Mouse (Mus musculus) left cerebral cortex, postnatal 36 days (tissue): ENCODE results near the gene Myo1d. TPM values are rescaled to one million over a fixed set of nuclear protein-coding genes. Genes with fewer than 3 reads are reported as not detected.
A peak's percentile ranks its signal among the peaks of the same experiment; 100 is the strongest.

Experiments used
- DNase-seq, 2 experiments: peaks; one replicate each; pipeline ENCODE4 v3.0.0; 2021 to 2022; ENCODE audit warnings: low spot score in 2 of 2, mixed read lengths in 1 of 2
- intact Hi-C: fragments of 180-260 bp; cut with DNase I; formaldehyde crosslinking; loops from one replicate; pipeline ENCODE4 v1.15.1; 2025
- total RNA-seq, 2 experiments: library from RNA; stranded (reverse); gene quantifications; 2 replicates each; pipeline ENCODE4 v1.2.3; 2021

Gene Myo1d
- total RNA-seq, 2 experiments from 2014 or later, result 6.5 to 7.0 TPM

- no peak for DNase-seq
- intact Hi-C loops, result loop anchor here (5.0 kb wide), 1 partner anchor 34 kb away; no protein-coding TSS in a partner anchor
These were observed 263.9 kb downstream of the Myo1d start for GRCm38 (mm10) chr11:80515895-80516294.

DNA sequence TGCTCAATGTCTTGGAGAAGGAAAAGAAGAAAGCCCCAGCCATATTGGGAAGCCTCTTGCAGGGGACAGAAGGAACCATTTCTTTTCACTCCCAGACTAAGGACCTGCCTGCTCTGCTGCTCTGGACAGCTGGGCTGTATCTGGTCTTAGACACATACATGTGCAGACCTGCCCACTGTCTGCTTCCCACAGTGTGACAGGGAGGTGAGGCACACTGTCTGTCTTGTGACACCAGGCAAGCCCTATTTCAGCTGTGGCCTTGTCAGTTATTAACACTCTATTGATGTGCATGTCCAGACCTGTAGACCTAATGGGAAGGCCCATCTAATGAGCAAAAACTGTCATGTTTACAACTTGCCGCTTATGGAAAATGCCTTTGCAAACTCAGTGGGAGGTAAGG is 264.5 kb downstream of the Myo1d start:
- intact Hi-C loops, result loop anchor here (5.0 kb wide), 1 partner anchor 33 kb away; no protein-coding TSS in a partner anchor
- no peak for DNase-seq

DNA sequence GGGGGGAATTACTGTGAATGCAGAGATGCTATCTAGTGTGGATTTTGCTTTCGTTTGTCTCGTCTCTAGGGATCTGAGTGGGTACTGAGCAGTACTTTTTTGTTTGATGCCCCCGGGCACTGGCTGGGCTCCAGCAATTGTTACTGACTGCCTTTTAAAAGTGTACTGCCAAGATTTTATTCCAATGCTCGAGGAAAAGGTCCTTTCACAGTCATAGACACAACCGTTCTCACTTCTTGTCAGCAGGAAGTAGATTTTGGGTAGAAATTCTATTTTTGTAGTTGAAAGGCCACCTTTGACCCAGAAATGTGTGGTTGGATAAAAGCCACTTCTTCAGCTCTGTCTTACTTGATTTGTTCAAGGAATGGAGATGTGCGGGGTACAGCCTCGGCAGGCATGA is 266.0 kb downstream of the Myo1d start:
- intact Hi-C loops, result no loop called here
- no peak for DNase-seq

DNA sequence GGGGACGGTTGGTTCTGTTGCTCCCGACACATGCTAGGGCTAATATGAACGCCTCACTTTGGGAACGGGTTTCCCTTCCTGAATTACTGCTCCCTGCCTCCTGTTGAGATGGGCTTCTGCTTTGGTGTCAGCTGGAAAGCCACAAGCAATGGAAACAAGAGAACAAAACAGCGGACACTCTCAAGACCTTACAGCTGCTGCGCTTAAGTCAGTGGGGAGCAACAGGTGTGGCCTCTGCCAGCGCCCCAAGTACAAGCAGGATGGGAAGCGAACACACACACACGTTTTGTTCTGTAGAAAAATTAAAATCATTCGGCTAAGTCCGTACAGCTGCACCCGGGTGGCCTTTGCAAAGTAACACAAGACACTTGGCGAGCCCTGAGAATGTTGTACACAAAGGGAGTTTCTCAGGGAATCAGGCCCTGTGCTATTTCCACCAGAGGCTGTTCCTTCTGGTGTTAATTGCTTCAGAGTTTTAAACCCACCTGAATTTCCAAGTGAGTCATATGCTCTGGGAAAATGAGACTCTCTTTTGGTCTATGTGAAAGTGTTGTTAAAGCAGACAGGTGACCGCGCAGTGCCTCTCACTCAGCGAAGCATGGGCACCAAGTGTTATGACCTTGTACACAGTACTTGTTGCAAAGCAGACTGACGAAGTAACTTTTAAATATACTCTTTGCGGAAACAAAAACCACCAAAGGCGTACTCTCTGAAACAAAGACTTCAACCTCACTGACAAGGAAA is 267.3 kb downstream of the Myo1d start:
- DNase-seq, result no peak
- intact Hi-C loops, result no loop called here

DNA sequence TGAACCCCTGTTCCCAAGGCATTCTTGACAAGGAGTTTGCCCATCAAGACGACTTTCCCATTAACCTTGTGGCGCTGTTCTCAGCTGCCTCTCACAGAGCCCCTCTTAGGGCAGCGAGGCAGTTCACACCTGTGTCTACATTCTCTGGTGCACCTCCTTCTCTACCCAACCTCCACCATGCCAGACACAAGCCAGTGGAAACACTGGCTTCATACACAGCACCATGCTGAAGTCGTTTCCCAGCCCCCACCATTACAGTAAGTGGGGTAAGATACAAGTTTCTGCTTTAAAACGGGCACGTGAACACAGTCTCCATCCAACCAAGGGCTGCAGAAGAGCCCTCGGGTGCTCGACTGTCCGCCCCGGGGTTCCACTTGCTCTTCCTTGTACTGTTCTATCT is 269.7 kb downstream of the Myo1d start:
- intact Hi-C loops, result no loop called here
- no peak for DNase-seq

DNA sequence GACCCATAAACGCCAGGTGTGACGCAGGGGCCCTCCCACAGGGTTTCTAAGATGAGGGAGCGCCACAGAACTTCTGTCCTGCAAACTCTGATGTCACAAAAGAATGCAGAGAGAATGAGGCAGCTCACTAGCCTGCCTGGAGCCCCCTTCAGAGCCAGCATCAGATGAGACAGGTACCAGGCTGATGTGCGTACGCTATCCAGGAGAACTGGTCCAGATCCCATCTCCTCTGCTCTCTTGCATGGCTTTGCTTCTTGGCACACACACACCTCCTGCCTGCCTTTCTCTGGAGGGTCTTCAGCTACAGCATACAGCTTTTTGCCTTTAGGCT is 270.7 kb downstream of the Myo1d start:
- DNase-seq, result no peak

DNA sequence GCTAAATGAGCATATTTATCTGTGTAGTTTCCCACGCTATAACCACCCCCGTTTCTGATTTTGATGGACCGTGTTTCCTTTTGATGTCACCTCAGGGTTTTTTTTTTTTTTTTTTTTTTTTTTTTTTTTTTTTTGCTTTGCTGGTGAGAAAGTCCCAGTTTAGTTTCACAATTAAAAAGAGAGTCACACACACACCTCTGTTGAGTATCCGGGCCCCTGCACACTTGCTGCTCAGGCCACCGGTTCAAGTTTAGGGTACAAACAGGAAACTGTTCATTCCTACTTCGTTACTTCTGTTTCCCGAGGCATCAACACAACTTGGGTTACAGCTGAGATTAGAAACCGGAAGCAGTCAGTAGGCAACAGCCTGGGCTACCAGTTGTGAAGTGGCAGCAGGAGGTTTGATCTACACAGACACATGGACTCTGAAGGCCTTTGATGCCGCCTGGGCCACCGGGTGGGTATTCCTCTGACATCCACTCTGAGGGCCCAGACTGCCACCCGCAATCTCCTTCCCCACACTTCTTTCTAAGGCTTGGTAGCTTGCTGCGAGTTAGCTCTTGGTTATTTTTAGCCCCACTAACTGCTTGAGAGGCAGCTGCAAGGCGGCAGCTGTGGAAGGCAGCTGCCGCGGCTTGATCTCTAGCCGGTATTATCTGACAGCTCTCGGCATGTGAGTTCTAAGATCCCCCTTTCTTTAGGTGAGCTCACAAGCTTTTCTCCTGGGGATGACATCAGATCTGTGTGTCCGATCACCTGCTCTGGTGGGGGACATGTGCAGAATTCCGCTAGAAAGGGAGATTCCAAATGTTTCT is 271.3 kb downstream of the Myo1d start:
- intact Hi-C loops, result loop anchor here (5.0 kb wide), 1 partner anchor 114 kb away; no protein-coding TSS in a partner anchor
- DNase-seq, result peak in 1 of 2 experiments; percentile 52

More for the DNA sequence above, 270.7 kb downstream of the Myo1d start:
- intact Hi-C loops, result loop anchor here (5.0 kb wide), 1 partner anchor 113 kb away; no protein-coding TSS in a partner anchor

DNA sequence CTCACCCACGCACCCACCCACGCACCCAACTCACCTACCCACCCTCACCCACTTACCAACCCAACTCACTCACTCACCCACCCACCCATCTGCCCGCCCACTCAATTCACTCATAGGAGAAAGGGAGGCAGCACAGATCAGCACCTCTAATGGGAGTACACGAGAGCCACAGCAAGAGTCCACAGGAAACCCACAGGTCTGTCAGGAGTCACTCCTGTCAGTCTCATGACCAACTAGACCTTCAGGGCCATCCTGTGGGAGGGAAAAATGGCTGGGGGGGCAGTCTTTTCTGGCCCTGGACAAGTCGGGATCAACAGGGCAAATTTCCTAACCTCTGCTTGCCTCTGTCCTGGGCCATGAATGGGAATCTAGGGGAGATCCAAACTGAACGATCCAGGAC is 272.0 kb downstream of the Myo1d start:
- intact Hi-C loops, result loop anchor here (5.0 kb wide), 1 partner anchor 115 kb away; no protein-coding TSS in a partner anchor
- DNase-seq, result no peak

DNA sequence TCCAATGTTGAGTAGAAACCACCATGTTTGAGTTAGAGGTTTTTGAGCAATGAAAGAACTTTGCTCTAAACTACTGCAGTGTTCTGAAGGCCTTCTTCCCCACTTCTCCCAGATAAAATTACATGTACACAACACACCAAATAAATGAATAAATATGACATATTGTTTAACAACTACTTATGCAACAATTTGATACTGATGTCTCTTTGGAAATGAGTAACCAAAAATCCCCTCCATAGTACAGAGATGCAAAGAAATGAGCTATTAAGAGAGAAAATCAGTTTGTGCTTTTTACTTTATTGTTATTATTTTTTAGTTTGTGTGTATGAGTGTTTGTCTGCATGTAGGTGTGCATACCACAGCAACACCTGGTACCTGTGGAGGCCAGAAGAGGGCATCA is 273.3 kb downstream of the Myo1d start:
- no peak for DNase-seq
- intact Hi-C loops, result loop anchor here (5.0 kb wide), 1 partner anchor 116 kb away; no protein-coding TSS in a partner anchor

GRCm38 (mm10) chr11:80505581-80505980 is 274.2 kb downstream of the Myo1d start:
- intact Hi-C loops, result loop anchor here (2.0 to 5.0 kb wide), 4 partner anchors 21 to 117 kb away; partner anchors contain the start of gene Cdk5r1
- peak; percentile 67 to 76 for DNase-seq

DNA sequence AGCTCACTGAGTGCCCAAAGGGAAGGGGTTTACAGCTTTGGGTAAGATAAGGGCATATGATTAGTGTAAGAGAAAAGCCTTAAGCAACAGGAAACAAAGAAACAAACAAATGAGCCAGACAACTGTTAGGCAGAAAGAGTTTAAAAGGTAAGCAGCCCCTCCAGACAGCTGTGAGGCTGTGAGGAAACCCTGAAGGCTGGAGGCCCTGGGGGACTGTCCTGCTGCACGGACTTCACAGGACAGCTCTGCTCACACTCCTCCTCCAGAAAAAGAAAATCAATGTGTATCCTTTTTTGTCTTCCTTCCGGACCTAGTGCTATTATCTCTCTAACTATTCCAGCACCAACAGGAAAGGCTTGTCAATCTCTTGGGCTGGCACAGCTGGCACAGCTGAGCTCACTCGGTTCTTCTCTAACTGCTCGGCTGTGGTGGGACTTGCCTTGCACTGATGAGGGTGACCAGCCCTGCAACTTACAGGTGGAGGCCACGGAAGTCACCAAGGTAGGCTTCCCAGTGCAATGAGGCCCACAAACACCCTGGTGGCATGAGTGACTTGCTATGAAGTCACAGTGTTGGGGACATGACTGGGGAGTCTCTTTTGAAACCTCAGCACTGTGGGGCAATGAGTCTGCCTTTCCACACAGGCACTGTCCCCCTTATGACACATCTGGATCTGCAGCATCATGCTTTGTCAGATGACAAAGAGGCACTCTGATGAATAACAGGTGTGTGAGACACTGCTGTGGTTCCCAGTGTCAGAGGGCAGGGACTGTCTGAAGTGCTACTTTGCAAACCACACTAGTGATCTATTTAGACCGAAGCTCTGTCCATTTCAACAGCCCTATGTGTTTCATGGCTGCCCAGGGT is 275.1 kb downstream of the Myo1d start:
- DNase-seq, result no peak
- intact Hi-C loops, result loop anchor here (2.0 to 5.0 kb wide), 4 partner anchors 20 to 118 kb away; partner anchors contain the start of gene Cdk5r1

DNA sequence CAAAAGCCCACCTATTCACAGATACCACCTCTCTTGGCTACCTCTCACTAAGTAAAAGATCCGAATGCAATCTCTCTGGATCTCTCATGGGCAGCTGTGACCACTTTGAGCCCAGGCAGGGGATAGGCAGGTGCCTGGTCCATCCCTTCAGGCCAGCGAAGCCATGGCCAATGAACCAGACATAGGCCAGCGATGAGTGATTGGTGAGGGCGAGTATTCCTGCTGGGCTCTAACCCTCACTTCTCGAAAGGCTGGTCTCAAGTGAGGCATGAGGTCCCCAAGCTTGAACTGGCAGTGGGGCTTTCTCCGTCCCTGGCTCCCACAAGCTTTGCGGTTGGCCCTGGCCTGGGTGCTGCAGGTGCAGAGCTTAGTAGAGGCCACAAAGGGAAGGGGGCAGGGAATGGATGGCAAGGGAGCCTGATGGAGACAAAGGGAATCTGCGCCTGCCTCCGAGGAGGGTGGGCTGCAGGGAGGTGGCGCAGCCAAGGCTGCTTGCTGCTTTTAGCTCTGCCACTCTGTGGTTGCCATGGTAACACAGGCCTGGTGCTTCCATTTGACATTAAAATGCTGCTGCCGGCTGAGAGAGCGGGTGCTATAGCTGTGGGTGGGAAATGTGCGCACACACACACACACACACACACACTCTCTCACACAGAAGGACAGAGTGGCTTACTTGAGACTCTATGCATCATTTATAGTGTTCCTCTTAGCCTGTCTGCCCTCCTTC is 275.9 kb downstream of the Myo1d start:
- DNase-seq, result peak; percentile 91 to 92
- intact Hi-C loops, result loop anchor here (2.0 kb wide), 3 partner anchors 19 to 99 kb away; partner anchors contain the start of gene Cdk5r1

- DNase-seq, result no peak
- intact Hi-C loops, result no loop called here
These were observed 276.5 kb downstream of the Myo1d start for GRCm38 (mm10) chr11:80503281-80503680.

DNA sequence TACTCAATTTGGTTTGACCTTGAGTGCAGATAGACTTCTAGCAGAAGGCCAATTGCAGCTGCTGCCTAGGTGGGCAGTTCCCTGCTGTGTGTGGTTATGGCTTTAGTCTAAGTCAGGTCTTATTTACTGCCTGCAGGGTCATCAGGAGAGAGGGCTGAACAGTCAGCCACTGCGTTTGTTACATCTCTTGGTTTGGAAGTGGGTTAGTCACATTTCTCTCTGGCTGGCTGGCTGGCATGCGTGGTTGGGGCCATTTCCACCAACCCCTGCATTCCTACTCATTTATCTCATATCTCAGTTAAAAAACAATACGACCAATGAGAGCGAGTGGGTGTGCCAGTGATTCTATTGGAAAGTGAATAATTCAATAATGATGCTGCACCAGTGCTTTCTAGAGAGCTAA is 280.3 kb downstream of the Myo1d start:
- intact Hi-C loops, result no loop called here
- no peak for DNase-seq

DNA sequence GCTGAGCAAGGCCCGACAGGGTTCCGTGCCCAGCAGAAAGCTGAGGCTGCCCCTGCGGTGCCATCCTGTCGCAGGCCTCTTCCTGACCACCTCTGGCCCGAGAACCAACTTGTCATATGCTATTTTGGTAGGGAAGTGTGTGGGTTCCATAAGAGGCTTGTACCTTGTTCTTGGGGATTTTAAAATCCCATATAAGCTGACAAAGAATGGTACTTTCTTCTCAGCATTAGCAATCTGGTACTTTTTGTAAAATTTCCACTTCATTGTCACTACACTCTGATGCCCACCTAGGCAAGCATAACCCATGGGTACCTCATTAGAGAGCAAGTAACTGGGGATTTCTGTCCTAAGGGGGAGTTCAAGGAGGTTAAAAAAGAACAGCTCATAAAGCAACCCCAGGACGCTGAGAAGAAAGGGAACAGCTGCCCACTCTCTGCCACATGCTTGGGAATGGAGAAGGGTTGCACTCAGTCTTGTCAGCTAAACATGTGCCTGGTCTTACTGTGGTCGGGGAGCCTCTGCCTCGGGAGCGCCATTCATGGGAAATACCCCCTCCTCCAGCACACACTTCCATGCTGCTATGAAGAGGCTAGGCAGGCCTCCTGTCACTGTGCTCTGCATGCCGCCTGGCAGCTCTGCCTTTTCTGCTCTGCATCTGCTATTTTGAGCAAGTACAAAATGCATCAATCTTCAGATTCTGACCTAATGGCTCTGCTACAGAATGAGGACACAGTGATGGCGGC is 281.3 kb downstream of the Myo1d start:
- intact Hi-C loops, result no loop called here
- DNase-seq, result peak in 1 of 2 experiments; percentile 29

DNA sequence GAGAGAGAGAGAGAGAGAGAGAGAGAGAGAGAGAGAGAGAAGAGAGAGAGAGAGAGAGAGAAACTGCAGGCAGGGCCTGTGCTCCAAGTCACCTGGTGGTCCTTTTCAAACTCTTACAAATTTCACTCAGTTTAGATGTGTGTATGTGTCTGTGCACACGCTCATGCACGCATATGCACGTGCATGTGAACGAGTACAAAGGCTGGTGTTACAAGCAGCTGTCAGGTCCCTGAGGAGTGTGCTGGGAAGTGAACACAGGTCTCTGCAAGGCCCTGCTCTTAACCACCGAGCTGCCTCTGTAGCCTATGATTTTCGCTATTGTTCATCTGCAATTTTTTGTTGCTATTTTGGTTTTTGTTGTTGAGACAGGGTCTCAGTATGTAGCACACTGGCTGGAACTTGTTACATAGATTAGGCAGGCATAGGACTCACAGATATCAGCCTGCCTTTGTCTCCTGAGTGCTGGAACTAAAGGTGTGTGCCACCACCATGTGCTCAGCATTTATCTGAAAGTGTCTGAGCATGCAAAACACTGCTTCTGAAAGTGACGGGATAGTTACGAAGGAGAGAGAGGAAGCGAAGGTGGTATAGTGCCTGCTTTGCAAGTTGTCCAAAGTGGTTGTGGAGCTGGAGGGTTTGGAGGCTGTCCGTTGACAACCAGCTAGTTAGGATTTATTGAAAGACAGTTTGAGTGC is 282.5 kb downstream of the Myo1d start:
- no peak for DNase-seq
- intact Hi-C loops, result no loop called here

DNA sequence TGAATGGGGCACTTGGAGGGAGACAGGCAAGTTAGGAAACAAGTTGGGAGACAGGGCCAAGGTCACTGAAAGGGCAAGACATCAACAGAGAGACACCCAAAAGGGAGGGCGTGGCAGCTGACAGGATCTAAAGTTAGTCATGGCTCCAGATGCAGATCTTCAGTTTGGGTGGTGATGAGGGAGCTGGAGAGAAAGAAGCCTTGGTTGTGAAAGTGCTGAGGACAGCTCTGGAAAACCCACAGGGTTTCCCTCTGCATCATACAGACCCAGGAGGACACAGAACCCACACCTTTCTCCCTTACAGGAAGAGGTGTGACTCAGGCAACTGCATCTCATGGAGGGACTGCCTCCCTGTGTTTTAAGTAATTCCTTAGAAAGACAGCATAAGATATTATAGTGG is 283.2 kb downstream of the Myo1d start:
- no peak for DNase-seq
- intact Hi-C loops, result no loop called here

DNA sequence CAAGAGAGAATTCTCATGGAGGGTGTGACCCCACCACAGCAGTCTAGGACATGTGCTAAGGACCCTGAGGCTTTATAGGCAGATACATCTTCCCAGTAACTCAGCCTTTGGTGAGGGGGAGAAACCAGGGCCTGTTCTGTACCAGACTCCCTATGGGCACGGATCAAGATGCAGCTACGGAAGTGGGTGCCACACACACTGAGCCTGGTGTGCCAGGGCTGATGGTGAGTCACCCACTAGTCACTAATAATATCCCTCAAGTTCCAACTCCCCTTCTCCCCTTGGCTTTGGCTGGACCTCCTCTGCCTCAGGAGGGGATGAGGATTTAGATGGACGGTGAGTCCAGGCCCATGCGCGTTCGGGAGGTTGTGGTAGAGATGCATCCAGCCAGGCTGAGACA is 283.9 kb downstream of the Myo1d start:
- intact Hi-C loops, result no loop called here
- no peak for DNase-seq
